In the genomic region with DNA sequence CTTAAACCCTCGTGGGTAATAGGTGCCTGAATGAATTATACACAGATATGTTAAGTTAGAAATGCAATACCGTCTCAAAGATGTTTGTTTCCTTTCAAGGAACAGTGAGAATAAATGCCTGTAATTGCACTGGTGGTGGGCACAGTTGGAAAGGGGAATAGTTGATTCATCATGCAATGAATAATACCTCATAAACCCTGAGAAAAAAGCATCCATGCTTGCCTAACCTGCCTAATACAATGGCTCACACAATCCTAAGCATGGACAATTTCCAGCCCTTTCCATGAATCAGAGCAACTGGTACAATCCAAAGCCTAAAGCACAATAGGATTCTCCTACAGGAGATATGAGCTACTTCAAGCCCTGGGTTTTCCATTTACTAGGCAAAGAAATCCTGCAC, we compare ENCODE assay signal across 29 mouse cellular contexts.
"Had no signal": no experiment of that assay in that cellular context is flagged by ENCODE, and none has a peak within 500 bp of the region (broad histone marks: within the 10 kb centered on the region; RNA-seq: fewer than 3 reads in every experiment).

No protein-coding gene starts in this region.

- H3K4me1 ChIP-seq: limb, embryonic 10.5 days; limb, embryonic 12.5 days; limb, embryonic 13.5 days; limb, embryonic 15.5 days; liver, embryonic 12.5 days; liver, embryonic 13.5 days; liver, embryonic 15.5 days; lung, embryonic 15.5 days; megakaryocyte, embryonic 14.5 days; midbrain, embryonic 10.5 days; midbrain, embryonic 12.5 days; midbrain, embryonic 13.5 days; midbrain, embryonic 15.5 days had no signal

- H3K4me3 ChIP-seq: limb, embryonic 10.5 days; limb, embryonic 12.5 days; limb, embryonic 13.5 days; limb, embryonic 15.5 days; liver, embryonic 12.5 days; liver, embryonic 13.5 days; liver, embryonic 15.5 days; lung, embryonic 15.5 days; megakaryocyte, embryonic 14.5 days; midbrain, embryonic 10.5 days; midbrain, embryonic 12.5 days; midbrain, embryonic 13.5 days; midbrain, embryonic 15.5 days; myocyte had no signal

- H3K27me3 ChIP-seq: limb, embryonic 12.5 days; limb, embryonic 13.5 days; limb, embryonic 15.5 days; liver, embryonic 12.5 days; liver, embryonic 13.5 days; liver, embryonic 15.5 days; lung, embryonic 15.5 days; midbrain, embryonic 12.5 days; midbrain, embryonic 13.5 days; midbrain, embryonic 15.5 days had no signal

- DNase-seq: left cerebral cortex, postnatal 4 days; liver; liver, embryonic 13.5 days; liver, postnatal 0 days; lung, adult 18-20 months; lung, adult 2 months; lung, embryonic 14.5 days; lung, postnatal 10 days; lung, postnatal 14 days; lung, postnatal 36 days; lung, postnatal 4 days; midbrain, embryonic 14.5 days had no signal

- H3K27ac ChIP-seq: limb, embryonic 10.5 days; limb, embryonic 12.5 days; limb, embryonic 13.5 days; limb, embryonic 15.5 days; liver, embryonic 12.5 days; liver, embryonic 13.5 days; liver, embryonic 14.5 days; liver, embryonic 15.5 days; lung, embryonic 15.5 days; macrophage; midbrain, embryonic 10.5 days; midbrain, embryonic 12.5 days; midbrain, embryonic 13.5 days; midbrain, embryonic 15.5 days had no signal

- H3K36me3 ChIP-seq: limb, embryonic 10.5 days; limb, embryonic 12.5 days; limb, embryonic 13.5 days; limb, embryonic 15.5 days; liver, embryonic 12.5 days; liver, embryonic 13.5 days; liver, embryonic 15.5 days; lung, embryonic 15.5 days; midbrain, embryonic 10.5 days; midbrain, embryonic 12.5 days; midbrain, embryonic 13.5 days; midbrain, embryonic 15.5 days had no signal

- ATAC-seq: liver, embryonic 12.5 days; liver, postnatal 0 days; lung, postnatal 0 days; midbrain, embryonic 13.5 days; midbrain, embryonic 15.5 days; midbrain, embryonic 16.5 days had no signal
